Mouse (Mus musculus) testis, adult 2 months (tissue): ENCODE results near the gene Zmiz1.

Source experiments
- CTCF ChIP-seq: fragments of 200-500 bp; IDR thresholded peaks from 2 replicates; pipeline ENCODE4 v1.5.1; 2012; ENCODE audit warnings: low read depth, mild to moderate bottlenecking, inconsistent platforms, low read length, moderate library complexity; ENCODE audit not compliant: control insufficient read depth, insufficient read depth, insufficient replicate concordance
- POLR2A ChIP-seq: fragments of 200-500 bp; IDR thresholded peaks from 2 replicates; pipeline ENCODE4 v1.6.1; 2012; ENCODE audit warnings: low read depth, mild to moderate bottlenecking, inconsistent platforms, low read length, moderate library complexity; ENCODE audit not compliant: control insufficient read depth

DNA sequence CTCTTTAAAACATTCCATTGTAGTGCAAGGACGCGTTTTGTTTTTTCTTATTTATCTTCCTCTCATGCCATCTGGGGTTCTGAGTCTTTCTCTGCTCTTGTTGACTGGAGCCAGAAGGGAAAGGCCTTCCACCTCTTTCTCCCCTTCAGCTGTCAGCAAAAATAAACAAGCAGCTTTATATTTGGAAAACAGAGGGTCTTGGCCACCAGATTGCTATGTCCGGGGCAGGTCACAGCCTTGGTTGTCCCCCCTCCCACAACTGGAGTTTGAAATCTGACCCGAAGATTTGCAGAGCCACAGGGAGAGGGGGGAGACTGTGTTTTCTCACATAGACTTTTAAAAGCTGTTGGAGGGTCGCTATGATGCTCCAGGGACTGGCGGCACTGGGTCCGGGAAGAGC is 96.9 kb downstream of the Zmiz1 start:
- TF ChIP-seq POLR2A: no peak
- TF ChIP-seq CTCF: no peak
